Mouse (Mus musculus) cerebellum, postnatal 10 days (tissue): ENCODE measurements around the gene Polr1e.
"Not testable (repeated sequence)": the region's sequence is repeated elsewhere in the genome, so short reads cannot be mapped to it uniquely, and the experiment has no call there.

Experiments
- DNase-seq, 2 experiments: peaks; one replicate each; pipeline ENCODE4 v3.0.0; 2021; ENCODE audit warnings: mixed read lengths in 2 of 2

Polr1e gene

GRCm38 (mm10) chr4:45018452-45018980, at the start of gene Polr1e:
Gene Polr1e, plus strand, starts transcription at chr4:45018583.
- DNase-seq = peak; percentile 91 to 92

GRCm38 (mm10) chr4:44970056-44970455, 48.3 kb upstream of the Polr1e start:
- no peak for DNase-seq

GRCm38 (mm10) chr4:44970612-44971110, 47.7 kb upstream of the Polr1e start:
- peak; percentile 76 to 84 for DNase-seq

GRCm38 (mm10) chr4:44973450-44973849, 44.9 kb upstream of the Polr1e start:
- DNase-seq = peak; percentile 95 to 96

- no peak for DNase-seq
These were observed 44.5 kb upstream of the Polr1e start for GRCm38 (mm10) chr4:44973871-44974270.

GRCm38 (mm10) chr4:44974331-44974730, 44.1 kb upstream of the Polr1e start:
- peak; percentile 47 to 50 for DNase-seq

GRCm38 (mm10) chr4:44976026-44976615, 42.3 kb upstream of the Polr1e start:
- peak in 1 of 2 experiments; percentile 54 for DNase-seq

GRCm38 (mm10) chr4:44976921-44977710, 41.3 kb upstream of the Polr1e start:
- DNase-seq = no peak

GRCm38 (mm10) chr4:44978175-44978574, 40.2 kb upstream of the Polr1e start:
- no peak for DNase-seq

- no peak for DNase-seq
These were observed 38.5 kb upstream of the Polr1e start for GRCm38 (mm10) chr4:44979794-44980338.

GRCm38 (mm10) chr4:44981280-44981973, 37.0 kb upstream of the Polr1e start, which contains the start of gene Grhpr:
Gene Grhpr, plus strand, starts transcription at chr4:44981395.
- DNase-seq = peak; percentile 84 to 88

GRCm38 (mm10) chr4:44981974-44982287, 36.5 kb upstream of the Polr1e start:
- peak; percentile 40 to 58 for DNase-seq

- peak in 1 of 2 experiments; percentile 34 for DNase-seq
These were observed 35.8 kb upstream of the Polr1e start for GRCm38 (mm10) chr4:44982440-44983130.

GRCm38 (mm10) chr4:44983131-44983740, 35.1 kb upstream of the Polr1e start:
- DNase-seq = no peak

GRCm38 (mm10) chr4:44990560-44990959, 27.8 kb upstream of the Polr1e start:
- no peak for DNase-seq

- not testable (repeated sequence) for DNase-seq
These were observed 26.1 kb upstream of the Polr1e start for GRCm38 (mm10) chr4:44992330-44992729.

- not testable (repeated sequence) for DNase-seq
These were observed 25.2 kb upstream of the Polr1e start for GRCm38 (mm10) chr4:44993179-44993578.

GRCm38 (mm10) chr4:44993847-44994246, 24.5 kb upstream of the Polr1e start:
- no peak for DNase-seq

GRCm38 (mm10) chr4:44994776-44995175, 23.6 kb upstream of the Polr1e start:
- no peak for DNase-seq

- DNase-seq = peak; percentile 61 to 69
These were observed 20.3 kb upstream of the Polr1e start for GRCm38 (mm10) chr4:44998071-44998470.

GRCm38 (mm10) chr4:45000001-45000400, 18.4 kb upstream of the Polr1e start:
- DNase-seq = no peak

GRCm38 (mm10) chr4:45005452-45005851, 12.9 kb upstream of the Polr1e start:
- no peak for DNase-seq
